Mouse (Mus musculus): Measurements from ENCODE around the gene Mylip. TPM values are rescaled to one million over a fixed set of nuclear protein-coding genes. Genes with fewer than 3 reads are reported as not detected.

The Mylip gene
- polyA plus RNA-seq, 1 experiment from 2014 or later, result 17.1 TPM

- peaks cover 19% of the 10 kb centered on the region for H3K36me3 ChIP-seq
- 45% methylated on average over 14 of the region's 14 CpGs for WGBS
Measured at GRCm38 (mm10) chr13:45416621-45417057, 27.1 kb downstream of the Mylip start.

GRCm38 (mm10) chr13:45418986-45419385, 29.4 kb downstream of the Mylip start:
- no peak overlapping the region for H3K4me3 ChIP-seq
- no peaks in the 10 kb centered on the region for H3K9me3 ChIP-seq (replicated peaks)
- no peak overlapping the region for H3K27ac ChIP-seq
- DNase-seq (ENCODE audit: low spot score), result no peak
- H3K27me3 ChIP-seq (ENCODE audit: low read depth, poor library complexity, severe bottlenecking), result no peaks in the 10 kb centered on the region
- H3K36me3 ChIP-seq, result no peaks in the 10 kb centered on the region
- WGBS, result 88% methylated on average over 12 of the region's 12 CpGs
- H3K4me1 ChIP-seq, result peaks cover 64% of the 10 kb centered on the region

More at GRCm38 (mm10) chr13:45416621-45417057, 27.1 kb downstream of the Mylip start:
- Histone ChIP-seq H3K27me3 (ENCODE audit: low read depth, poor library complexity, severe bottlenecking) (no peaks in the 10 kb centered on the region), H3K9me3 (replicated peaks) (no peaks in the 10 kb centered on the region), H3K4me3 (no peak overlapping the region), H3K4me1 (peaks cover 56% of the 10 kb centered on the region), H3K27ac (peak overlapping the region; percentile 80)
- DNase-seq (ENCODE audit: low spot score), result no peak

GRCm38 (mm10) chr13:45422251-45422650, 32.7 kb downstream of the Mylip start:
- no peaks in the 10 kb centered on the region for H3K27me3 ChIP-seq (ENCODE audit: low read depth, poor library complexity, severe bottlenecking)
- DNase-seq (ENCODE audit: low spot score), result no peak
- H3K9me3 ChIP-seq (replicated peaks), result no peaks in the 10 kb centered on the region
- no peak overlapping the region for H3K4me3 ChIP-seq
- WGBS, result 72% methylated on average over 13 of the region's 13 CpGs
- H3K27ac ChIP-seq, result peak overlapping the region; percentile 50; the same call in 1 of the 2 replicates
- no peaks in the 10 kb centered on the region for H3K36me3 ChIP-seq
- H3K4me1 ChIP-seq, result peaks cover 31% of the 10 kb centered on the region

GRCm38 (mm10) chr13:45422709-45423108, 33.2 kb downstream of the Mylip start:
- 93% methylated on average over 5 of the region's 5 CpGs for WGBS
- Histone ChIP-seq H3K4me3 (no peak overlapping the region), H3K9me3 (replicated peaks) (no peaks in the 10 kb centered on the region), H3K36me3 (no peaks in the 10 kb centered on the region), H3K27me3 (ENCODE audit: low read depth, poor library complexity, severe bottlenecking) (no peaks in the 10 kb centered on the region), H3K27ac (peak overlapping the region; percentile 50; the same call in 1 of the 2 replicates), H3K4me1 (peaks cover 27% of the 10 kb centered on the region)
- no peak for DNase-seq (ENCODE audit: low spot score)

GRCm38 (mm10) chr13:45423905-45424304, 34.4 kb downstream of the Mylip start:
- H3K4me1 ChIP-seq, result peaks cover 26% of the 10 kb centered on the region
- H3K27ac ChIP-seq, result peak overlapping the region; percentile 26; the same call in 1 of the 2 replicates
- WGBS, result 92% methylated on average over 5 of the region's 5 CpGs
- no peak for DNase-seq (ENCODE audit: low spot score)
- no peaks in the 10 kb centered on the region for H3K9me3 ChIP-seq (replicated peaks)
- H3K27me3 ChIP-seq (ENCODE audit: low read depth, poor library complexity, severe bottlenecking), result no peaks in the 10 kb centered on the region
- H3K4me3 ChIP-seq, result no peak overlapping the region
- no peaks in the 10 kb centered on the region for H3K36me3 ChIP-seq

GRCm38 (mm10) chr13:45429239-45429638, 39.7 kb downstream of the Mylip start:
- no peaks in the 10 kb centered on the region for H3K36me3 ChIP-seq
- peak overlapping the region; percentile 74 for H3K27ac ChIP-seq
- H3K4me3 ChIP-seq, result no peak overlapping the region
- no peaks in the 10 kb centered on the region for H3K9me3 ChIP-seq (replicated peaks)
- H3K4me1 ChIP-seq, result peaks cover 15% of the 10 kb centered on the region
- DNase-seq (ENCODE audit: low spot score), result no peak
- 70% methylated on average over 11 of the region's 11 CpGs for WGBS
- H3K27me3 ChIP-seq (ENCODE audit: low read depth, poor library complexity, severe bottlenecking), result no peaks in the 10 kb centered on the region

- WGBS, result 91% methylated on average over 9 of the region's 9 CpGs
- H3K27me3 ChIP-seq (ENCODE audit: low read depth, poor library complexity, severe bottlenecking), result no peaks in the 10 kb centered on the region
- no peak overlapping the region for H3K27ac ChIP-seq
- no peak for DNase-seq (ENCODE audit: low spot score)
- peaks cover 36% of the 10 kb centered on the region for H3K4me1 ChIP-seq
- no peaks in the 10 kb centered on the region for H3K9me3 ChIP-seq (replicated peaks)
- H3K36me3 ChIP-seq, result no peaks in the 10 kb centered on the region
- H3K4me3 ChIP-seq, result no peak overlapping the region
Measured at GRCm38 (mm10) chr13:45437134-45437533, 47.6 kb downstream of the Mylip start.

GRCm38 (mm10) chr13:45438853-45439252, 49.3 kb downstream of the Mylip start:
- H3K4me3 ChIP-seq, result no peak overlapping the region
- H3K4me1 ChIP-seq, result peaks cover 51% of the 10 kb centered on the region
- no peaks in the 10 kb centered on the region for H3K27me3 ChIP-seq (ENCODE audit: low read depth, poor library complexity, severe bottlenecking)
- H3K27ac ChIP-seq, result no peak overlapping the region
- no peak for DNase-seq (ENCODE audit: low spot score)
- H3K36me3 ChIP-seq, result no peaks in the 10 kb centered on the region
- WGBS, result 88% methylated on average over 6 of the region's 6 CpGs
- no peaks in the 10 kb centered on the region for H3K9me3 ChIP-seq (replicated peaks)

GRCm38 (mm10) chr13:45440226-45440625, 50.7 kb downstream of the Mylip start:
- no peaks in the 10 kb centered on the region for H3K36me3 ChIP-seq
- H3K4me1 ChIP-seq, result peaks cover 54% of the 10 kb centered on the region
- DNase-seq (ENCODE audit: low spot score), result no peak
- H3K9me3 ChIP-seq (replicated peaks), result no peaks in the 10 kb centered on the region
- no peaks in the 10 kb centered on the region for H3K27me3 ChIP-seq (ENCODE audit: low read depth, poor library complexity, severe bottlenecking)
- 88% methylated on average over 5 of the region's 5 CpGs for WGBS
- no peak overlapping the region for H3K4me3 ChIP-seq
- no peak overlapping the region for H3K27ac ChIP-seq

GRCm38 (mm10) chr13:45442451-45442850, 52.9 kb downstream of the Mylip start:
- Histone ChIP-seq H3K27me3 (ENCODE audit: low read depth, poor library complexity, severe bottlenecking) (no peaks in the 10 kb centered on the region), H3K9me3 (replicated peaks) (no peaks in the 10 kb centered on the region), H3K4me1 (peaks cover 52% of the 10 kb centered on the region), H3K27ac (peak overlapping the region; percentile 53; the same call in 1 of the 2 replicates), H3K4me3 (no peak overlapping the region), H3K36me3 (no peaks in the 10 kb centered on the region)
- DNase-seq (ENCODE audit: low spot score), result no peak
- 34% methylated on average over 4 of the region's 4 CpGs for WGBS

GRCm38 (mm10) chr13:45442918-45443535, 53.5 kb downstream of the Mylip start:
- H3K9me3 ChIP-seq (replicated peaks), result no peaks in the 10 kb centered on the region
- WGBS, result 63% methylated on average over 8 of the region's 8 CpGs
- peaks cover 55% of the 10 kb centered on the region for H3K4me1 ChIP-seq
- H3K4me3 ChIP-seq, result no peak overlapping the region
- H3K27ac ChIP-seq, result peak overlapping the region; percentile 79
- no peak for DNase-seq (ENCODE audit: low spot score)
- no peaks in the 10 kb centered on the region for H3K27me3 ChIP-seq (ENCODE audit: low read depth, poor library complexity, severe bottlenecking)
- H3K36me3 ChIP-seq, result no peaks in the 10 kb centered on the region

GRCm38 (mm10) chr13:45444220-45444619, 54.7 kb downstream of the Mylip start:
- 84% methylated on average over 8 of the region's 8 CpGs for WGBS
- Histone ChIP-seq H3K9me3 (replicated peaks) (no peaks in the 10 kb centered on the region), H3K27ac (peak overlapping the region; percentile 79; the same call in 1 of the 2 replicates), H3K27me3 (ENCODE audit: low read depth, poor library complexity, severe bottlenecking) (no peaks in the 10 kb centered on the region), H3K4me1 (peaks cover 53% of the 10 kb centered on the region), H3K36me3 (no peaks in the 10 kb centered on the region), H3K4me3 (no peak overlapping the region)
- DNase-seq (ENCODE audit: low spot score), result no peak

GRCm38 (mm10) chr13:45444652-45445051, 55.1 kb downstream of the Mylip start:
- H3K4me3 ChIP-seq, result no peak overlapping the region
- no peak for DNase-seq (ENCODE audit: low spot score)
- 85% methylated on average over 9 of the region's 9 CpGs for WGBS
- no peaks in the 10 kb centered on the region for H3K27me3 ChIP-seq (ENCODE audit: low read depth, poor library complexity, severe bottlenecking)
- peaks cover 52% of the 10 kb centered on the region for H3K4me1 ChIP-seq
- H3K36me3 ChIP-seq, result no peaks in the 10 kb centered on the region
- peak overlapping the region; percentile 42 for H3K27ac ChIP-seq
- H3K9me3 ChIP-seq (replicated peaks), result no peaks in the 10 kb centered on the region

All from limb, embryonic 10.5 days (tissue).